Mouse (Mus musculus) kidney, embryonic 16.5 days (tissue): ENCODE data around the gene Cabp1. TPM values are rescaled to one million over a fixed set of nuclear protein-coding genes. Genes with fewer than 3 reads are reported as not detected.

Experiments used
- ATAC-seq: fragments of 200-750 bp; cut with Nextera tagmentation; 2 replicates; pipeline ENCODE4 v1.8.0; 2017; ENCODE audit warnings: moderate TSS enrichment; ENCODE audit not compliant: low FRiP score, low TSS enrichment
- H3K27ac ChIP-seq: fragments of 300-500 bp; sonication (generic); 2 replicates; pipeline ENCODE4 v1.5.1; 2014; ENCODE audit warnings: low read length
- H3K27me3 ChIP-seq: fragments of 300-500 bp; sonication (generic); 2 replicates; pipeline ENCODE4 v1.6.1; 2014; ENCODE audit warnings: low read length, control low read depth, mixed read lengths; ENCODE audit not compliant: insufficient read depth
- H3K36me3 ChIP-seq: fragments of 300-500 bp; sonication (generic); 2 replicates; pipeline ENCODE4 v1.6.1; 2014; ENCODE audit warnings: low read length, control low read depth, mixed read lengths; ENCODE audit not compliant: insufficient read depth
- H3K4me1 ChIP-seq: fragments of 300-500 bp; sonication (generic); 2 replicates; pipeline ENCODE4 v1.6.1; 2014; ENCODE audit warnings: low read length, control low read depth, mixed read lengths; ENCODE audit not compliant: insufficient read depth
- H3K4me2 ChIP-seq: fragments of 300-500 bp; sonication (generic); replicated peaks from 2 replicates; pipeline ENCODE4 v1.6.1; 2014; ENCODE audit warnings: low read depth, low read length
- H3K4me3 ChIP-seq: fragments of 300-500 bp; sonication (generic); 2 replicates; pipeline ENCODE4 v1.5.1; 2014; ENCODE audit warnings: mild to moderate bottlenecking, low read length
- H3K9ac ChIP-seq: fragments of 300-500 bp; sonication (generic); replicated peaks from 2 replicates; pipeline ENCODE4 v1.6.1; 2014; ENCODE audit warnings: low read length
- H3K9me3 ChIP-seq: fragments of 300-500 bp; sonication (generic); 2 replicates; pipeline ENCODE4 v1.6.1; 2016; ENCODE audit warnings: low read length, control low read depth
- WGBS: fragments of 180-500 bp; shearing (Covaris S2); extraction: QIAGEN DNeasy Blood & Tissue Kit; methylation state at CpG from one replicate; pipeline ENCODE4 v1.1.7; 2014; 5-methylcytosine and 5-hydroxymethylcytosine counted together
- polyA plus RNA-seq: library from polyadenylated mRNA; unstranded; fragments of >200 nt; fragmentation: Nextera tagmentation; extraction: Ambion mirVana; gene quantifications from 2 replicates; pipeline ENCODE4 v1.2.1, GENCODE M21; 2015

The Cabp1 gene
- polyA plus RNA-seq, 1 experiment from 2014 or later: 1.3 TPM

DNA sequence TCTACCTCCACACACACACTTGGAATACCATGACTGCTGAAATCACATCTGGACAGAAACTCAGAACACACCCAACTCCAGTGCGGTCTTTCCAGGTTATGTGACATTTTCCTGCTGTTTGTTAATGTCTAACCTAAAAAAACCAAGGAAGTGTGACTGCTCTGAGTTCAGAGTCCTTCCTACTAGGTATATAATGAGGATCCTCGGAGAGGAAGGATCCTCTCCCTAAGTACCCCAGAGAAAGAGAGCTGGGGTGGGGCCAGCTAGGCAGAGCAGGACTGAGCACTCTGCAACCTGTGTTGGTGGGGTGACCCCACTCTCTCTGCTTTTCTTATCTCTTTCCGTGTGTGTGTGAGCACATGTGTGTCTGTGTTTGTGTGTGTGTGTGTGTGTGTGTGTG is 46.8 kb downstream of the Cabp1 start:
- Histone ChIP-seq H3K9me3 (0 out of 2 replicates have a peak, but pooled peaks cover 3% of the 10 kb centered on the region), H3K4me2 (no peak overlapping the region), H3K4me1 (peaks cover 40% of the 10 kb centered on the region), H3K4me3 (no peak overlapping the region), H3K27me3 (no peaks in the 10 kb centered on the region), H3K27ac (no peak overlapping the region), H3K36me3 (peaks cover 56% of the 10 kb centered on the region), H3K9ac (no peak overlapping the region)
- WGBS: 69% methylated on average over 3 of the region's 3 CpGs
- no peak for ATAC-seq

- H3K9me3 ChIP-seq: 0 out of 2 replicates have a peak, but pooled peaks cover 3% of the 10 kb centered on the region
- peaks cover 33% of the 10 kb centered on the region for H3K4me1 ChIP-seq
- H3K4me3 ChIP-seq: no peak overlapping the region
- H3K36me3 ChIP-seq: peaks cover 56% of the 10 kb centered on the region
- H3K27me3 ChIP-seq: no peaks in the 10 kb centered on the region
- no peak overlapping the region for H3K9ac ChIP-seq
- H3K27ac ChIP-seq: no peak overlapping the region
- ATAC-seq: no peak
- no peak overlapping the region for H3K4me2 ChIP-seq
Measured at GRCm38 (mm10) chr5:115146747-115147130, 47.4 kb downstream of the Cabp1 start.

GRCm38 (mm10) chr5:115145976-115146746 is 48.0 kb downstream of the Cabp1 start:
- no peak for ATAC-seq
- Histone ChIP-seq H3K4me2 (no peak overlapping the region), H3K27ac (no peak overlapping the region), H3K9me3 (0 out of 2 replicates have a peak, but pooled peaks cover 3% of the 10 kb centered on the region), H3K4me1 (peaks cover 28% of the 10 kb centered on the region), H3K27me3 (no peaks in the 10 kb centered on the region), H3K9ac (no peak overlapping the region), H3K36me3 (peaks cover 56% of the 10 kb centered on the region), H3K4me3 (no peak overlapping the region)
- WGBS: 71% methylated on average over 6 of the region's 6 CpGs

GRCm38 (mm10) chr5:115145253-115145968 is 48.8 kb downstream of the Cabp1 start:
- WGBS: 72% methylated on average over 11 of the region's 11 CpGs
- Histone ChIP-seq H3K27ac (no peak overlapping the region), H3K9me3 (0 out of 2 replicates have a peak, but pooled peaks cover 3% of the 10 kb centered on the region), H3K4me1 (peaks cover 23% of the 10 kb centered on the region), H3K36me3 (peaks cover 50% of the 10 kb centered on the region), H3K9ac (no peak overlapping the region), H3K27me3 (no peaks in the 10 kb centered on the region), H3K4me2 (no peak overlapping the region), H3K4me3 (no peak overlapping the region)
- no peak for ATAC-seq

DNA sequence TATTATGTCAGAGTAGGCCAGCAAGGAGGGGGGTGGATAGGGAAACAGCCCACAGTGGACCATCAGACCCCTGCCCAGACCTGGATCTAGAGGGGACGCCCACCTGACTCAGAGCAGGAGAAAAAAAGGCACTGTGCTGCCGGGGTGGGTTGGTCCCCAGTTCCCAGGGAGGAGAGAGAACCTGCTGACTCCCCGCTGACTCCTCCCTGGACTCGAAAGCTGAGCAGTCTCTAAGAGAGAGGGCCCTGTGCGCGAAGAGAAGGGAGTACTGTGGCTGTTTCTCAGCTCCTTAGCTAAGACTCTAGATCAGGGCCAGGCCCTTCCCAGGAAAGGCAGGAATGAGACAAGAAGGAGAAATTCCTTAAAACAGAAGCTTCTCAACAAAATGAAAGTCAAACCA is 49.7 kb downstream of the Cabp1 start:
- H3K9me3 ChIP-seq: 0 out of 2 replicates have a peak, but pooled peaks cover 2% of the 10 kb centered on the region
- H3K9ac ChIP-seq: no peak overlapping the region; the same call in 1 of the 2 replicates
- H3K4me3 ChIP-seq: no peak overlapping the region
- no peak overlapping the region for H3K27ac ChIP-seq
- peaks cover 18% of the 10 kb centered on the region for H3K4me1 ChIP-seq
- 68% methylated on average over 6 of the region's 6 CpGs for WGBS
- H3K4me2 ChIP-seq: no peak overlapping the region
- H3K27me3 ChIP-seq: no peaks in the 10 kb centered on the region
- H3K36me3 ChIP-seq: peaks cover 40% of the 10 kb centered on the region
- ATAC-seq: no peak

GRCm38 (mm10) chr5:115143552-115143951 is 50.6 kb downstream of the Cabp1 start:
- no peak for ATAC-seq
- no peaks in the 10 kb centered on the region for H3K9me3 ChIP-seq
- 67% methylated on average over 10 of the region's 10 CpGs for WGBS
- H3K4me1 ChIP-seq: peaks cover 18% of the 10 kb centered on the region
- peaks cover 33% of the 10 kb centered on the region for H3K36me3 ChIP-seq
- 0 out of 2 replicates have a peak overlapping the region, but pooled peaks have one; percentile 8 for H3K9ac ChIP-seq
- no peaks in the 10 kb centered on the region for H3K27me3 ChIP-seq
- no peak overlapping the region for H3K27ac ChIP-seq
- H3K4me3 ChIP-seq: no peak overlapping the region
- no peak overlapping the region for H3K4me2 ChIP-seq

GRCm38 (mm10) chr5:115142166-115142697 is 51.9 kb downstream of the Cabp1 start:
- 88% methylated on average over 9 of the region's 9 CpGs for WGBS
- H3K4me3 ChIP-seq: no peak overlapping the region

DNA sequence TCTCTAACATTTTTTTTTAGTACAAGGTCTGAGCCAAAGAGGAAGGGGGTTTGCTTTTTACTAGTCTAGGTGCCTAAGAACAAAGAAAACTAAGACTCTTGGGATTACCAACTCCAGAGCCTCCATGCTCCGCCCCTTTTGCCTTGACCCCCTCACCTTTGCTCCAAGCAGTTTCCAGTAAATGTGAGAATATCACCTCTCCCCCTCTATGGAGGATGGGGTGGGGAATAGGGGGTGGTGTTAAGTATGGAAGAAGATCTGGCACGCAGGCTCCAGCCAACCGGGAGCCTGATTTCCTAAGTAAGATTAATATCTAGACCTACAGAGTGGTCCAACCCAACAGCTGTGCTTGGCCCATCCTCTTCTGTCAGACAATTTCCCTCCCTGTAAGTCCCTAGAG is 53.5 kb downstream of the Cabp1 start:
- 50% methylated on average over 3 of the region's 3 CpGs for WGBS
- Histone ChIP-seq H3K27ac (no peak overlapping the region), H3K9ac (no peak overlapping the region), H3K4me3 (no peak overlapping the region), H3K4me2 (no peak overlapping the region), H3K36me3 (peaks cover 5% of the 10 kb centered on the region; the same call in 1 of the 2 replicates), H3K27me3 (no peaks in the 10 kb centered on the region), H3K4me1 (peaks cover 8% of the 10 kb centered on the region; the same call in 1 of the 2 replicates), H3K9me3 (no peaks in the 10 kb centered on the region)
- no peak for ATAC-seq

More at GRCm38 (mm10) chr5:115142166-115142697, 51.9 kb downstream of the Cabp1 start:
- no peak overlapping the region for H3K9ac ChIP-seq
- no peak for ATAC-seq
- H3K27ac ChIP-seq: no peak overlapping the region
- H3K9me3 ChIP-seq: no peaks in the 10 kb centered on the region
- no peaks in the 10 kb centered on the region for H3K27me3 ChIP-seq
- peaks cover 20% of the 10 kb centered on the region for H3K36me3 ChIP-seq
- peaks cover 15% of the 10 kb centered on the region for H3K4me1 ChIP-seq
- no peak overlapping the region for H3K4me2 ChIP-seq

DNA sequence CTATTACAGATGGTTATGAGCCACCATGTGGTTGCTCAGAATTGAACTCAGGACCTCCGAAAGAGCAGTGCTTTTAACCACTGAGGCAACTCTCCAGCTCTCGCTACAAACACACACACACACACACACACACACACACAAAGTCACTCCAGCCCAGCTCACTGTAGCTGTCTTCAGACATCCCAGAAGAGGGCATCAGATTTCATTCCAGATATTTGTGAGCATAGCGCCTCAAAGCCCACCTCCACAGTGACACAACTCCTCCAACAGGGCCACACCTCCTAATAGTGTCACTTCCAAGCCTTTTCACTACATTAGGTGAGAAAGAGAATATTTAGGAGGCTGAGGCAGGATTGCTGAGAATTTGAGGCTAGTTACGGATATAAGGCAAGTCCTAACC is 55.1 kb downstream of the Cabp1 start:
- no peaks in the 10 kb centered on the region for H3K9me3 ChIP-seq
- H3K4me3 ChIP-seq: no peak overlapping the region
- H3K27ac ChIP-seq: no peak overlapping the region
- no peak overlapping the region for H3K4me2 ChIP-seq
- H3K9ac ChIP-seq: no peak overlapping the region
- H3K36me3 ChIP-seq: no peaks in the 10 kb centered on the region
- H3K4me1 ChIP-seq: peaks cover 4% of the 10 kb centered on the region; the same call in 1 of the 2 replicates
- ATAC-seq: no peak
- no peaks in the 10 kb centered on the region for H3K27me3 ChIP-seq
- WGBS: 55% methylated on average over 4 of the region's 4 CpGs
